Mouse (Mus musculus): ENCODE measurements around the gene Utrn.

DNA sequence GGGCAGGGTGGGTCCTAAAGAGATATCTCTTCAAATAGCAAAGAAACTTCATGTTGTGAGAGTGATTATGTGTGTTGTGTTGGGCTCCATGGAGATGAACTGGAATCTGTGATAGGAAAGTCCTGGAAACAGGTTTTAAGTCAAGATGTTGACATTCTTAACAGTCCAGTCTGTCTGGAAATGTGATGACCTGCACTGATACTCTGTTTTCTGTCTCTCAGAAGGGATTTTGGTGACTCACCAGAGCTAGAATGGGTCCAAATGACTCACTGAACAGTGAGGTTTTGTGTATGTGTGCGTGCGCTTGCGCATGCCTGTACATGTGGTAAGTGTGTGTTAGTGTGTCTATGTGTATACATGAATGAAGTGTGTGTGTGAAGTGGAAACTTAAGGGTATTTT, 24.2 kb upstream of the Utrn start:
- no peak for TF ChIP-seq CTCF (IDR thresholded peaks at IDR 0.05; ENCODE audit: control insufficient read depth, insufficient read depth, insufficient replicate concordance, low read depth, low read length)
- TF ChIP-seq POLR2A (IDR thresholded peaks at IDR 0.05; ENCODE audit: control insufficient read depth, low read depth, low read length), result no peak

Measured in testis, adult 2 months (tissue).